Mouse (Mus musculus): ENCODE data around the gene Ppp1r11. TPM values are rescaled to one million over a fixed set of nuclear protein-coding genes. Genes with fewer than 3 reads are reported as not detected.
A peak's percentile ranks its signal among the peaks of the same experiment; 100 is the strongest.

Gene Ppp1r11
- 142 and 149 TPM in 2 replicates for polyA plus RNA-seq (2014; fragmentation: Nextera tagmentation; extraction: Ambion mirVana)

DNA sequence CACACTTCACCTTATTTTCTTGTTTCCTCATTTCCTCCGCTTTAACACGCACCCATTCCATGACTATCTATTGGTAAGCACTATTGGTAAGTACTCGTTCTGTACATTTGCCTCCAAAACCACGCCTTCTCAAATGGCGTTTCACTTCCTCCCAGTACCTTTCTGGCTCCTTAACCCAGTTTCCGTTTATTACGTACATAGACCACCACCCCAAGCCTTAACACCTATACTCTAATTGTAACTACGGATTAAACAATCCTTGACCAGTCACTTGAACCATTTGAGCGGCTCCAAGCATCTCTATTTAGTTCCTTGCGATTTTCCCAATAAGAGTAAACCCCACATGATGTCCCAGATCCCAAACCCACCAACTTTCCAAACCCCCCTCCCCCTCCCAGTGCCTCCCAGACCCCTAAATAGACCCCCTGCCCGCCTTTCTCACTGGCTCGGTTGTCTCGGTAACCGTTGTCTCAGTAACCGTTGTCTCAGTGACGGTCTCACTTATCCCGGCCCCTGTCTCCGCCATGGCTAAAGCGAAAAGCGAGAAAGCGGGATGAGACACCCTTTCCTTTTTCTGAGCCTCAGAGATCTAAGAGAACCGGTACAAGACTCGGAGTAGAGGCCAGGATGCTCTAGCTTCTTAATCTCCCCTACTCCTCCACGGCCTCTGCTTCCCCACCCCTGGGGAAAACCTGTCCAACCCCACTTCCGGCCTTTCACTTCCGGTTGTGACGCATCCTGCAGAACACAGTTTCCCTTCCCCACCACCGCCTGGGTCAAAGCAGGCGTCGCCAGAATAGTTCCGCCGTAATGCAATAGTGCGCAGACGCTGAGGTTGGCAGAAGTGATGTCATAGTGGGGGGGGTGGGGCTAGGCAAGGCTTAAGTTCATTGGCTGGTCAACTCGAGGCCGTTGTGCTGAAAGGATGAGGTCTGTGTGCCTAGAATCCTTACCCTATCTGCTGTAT, at the start of gene Ppp1r11:
Gene Ppp1r11, minus strand, starts transcription at position 761 of the 967 bp plus-strand sequence.
- no peaks in the 10 kb centered on the region; the same call in 1 of the 2 replicates for H3K36me3 ChIP-seq (ENCODE audit: control insufficient read depth, insufficient read depth, low read length)
- H3K9ac ChIP-seq (ENCODE audit: low read length): peak within 1 kb of the TSS; percentile 71
- WGBS: 2% methylated on average over 36 of the region's 36 CpGs
- ATAC-seq (replicated peaks; ENCODE audit: low FRiP score): peak; percentile 96
- peak within 1 kb of the TSS; percentile 64 for H3K4me3 ChIP-seq (ENCODE audit: low read depth, low read length)
- peak within 1 kb of the TSS; percentile 69 for H3K4me2 ChIP-seq (ENCODE audit: low read depth, low read length, severe bottlenecking)
- no peaks in the 10 kb centered on the region for H3K27me3 ChIP-seq (ENCODE audit: control insufficient read depth, insufficient read depth, low read length)
- DNase-seq (ENCODE audit: low spot score): peak; percentile 97
- no peaks in the 10 kb centered on the region for H3K9me3 ChIP-seq (ENCODE audit: control insufficient read depth, low read length)
- no peaks in the 10 kb centered on the region for H3K4me1 ChIP-seq (replicated peaks; ENCODE audit: control insufficient read depth, insufficient read depth, low read length)
- H3K27ac ChIP-seq (ENCODE audit: low read depth, low read length): peak within 1 kb of the TSS; percentile 81

DNA sequence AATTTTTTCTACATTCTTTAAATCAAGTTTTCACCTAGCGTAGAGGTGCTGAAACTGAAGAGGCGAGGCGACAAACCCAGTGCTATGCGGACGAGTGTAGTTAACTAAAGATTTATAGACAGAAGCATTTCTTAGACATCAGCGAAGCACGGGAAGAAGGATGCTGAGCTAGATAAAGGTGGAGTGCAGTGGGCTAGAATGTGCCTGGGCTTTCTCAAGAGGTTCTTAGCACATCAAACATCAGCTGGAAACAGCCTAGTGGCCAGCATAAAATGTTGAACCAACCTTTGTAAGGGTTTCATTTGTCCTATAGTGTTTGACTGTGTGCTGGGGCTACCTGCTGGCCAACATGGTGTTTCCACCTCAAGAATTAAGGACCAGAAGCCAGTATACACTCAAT, 49.3 kb upstream of the Ppp1r11 start, which contains the start of gene Zfp57:
Gene Zfp57, plus strand, starts transcription at position 301 of the 400 bp plus-strand sequence.
- Histone ChIP-seq H3K4me3 (ENCODE audit: low read depth, low read length) (peak within 1 kb of the TSS; percentile 59; the same call in 1 of the 2 replicates), H3K9ac (ENCODE audit: low read length) (peak within 1 kb of the TSS; percentile 6; the same call in 1 of the 2 replicates), H3K36me3 (ENCODE audit: control insufficient read depth, insufficient read depth, low read length) (no peaks in the 10 kb centered on the region), H3K4me1 (replicated peaks; ENCODE audit: control insufficient read depth, insufficient read depth, low read length) (peaks cover 2% of the 10 kb centered on the region; the same call in 1 of the 2 replicates), H3K4me2 (ENCODE audit: low read depth, low read length, severe bottlenecking) (peak within 1 kb of the TSS; percentile 65; the same call in 1 of the 2 replicates), H3K9me3 (ENCODE audit: control insufficient read depth, low read length) (no peaks in the 10 kb centered on the region), H3K27ac (ENCODE audit: low read depth, low read length) (no peak within 1 kb of the TSS), H3K27me3 (ENCODE audit: control insufficient read depth, insufficient read depth, low read length) (no peaks in the 10 kb centered on the region)
- DNase-seq (ENCODE audit: low spot score) (no peak), ATAC-seq (replicated peaks; ENCODE audit: low FRiP score) (no peak)
- 96% methylated on average over 7 of the region's 7 CpGs for WGBS

DNA sequence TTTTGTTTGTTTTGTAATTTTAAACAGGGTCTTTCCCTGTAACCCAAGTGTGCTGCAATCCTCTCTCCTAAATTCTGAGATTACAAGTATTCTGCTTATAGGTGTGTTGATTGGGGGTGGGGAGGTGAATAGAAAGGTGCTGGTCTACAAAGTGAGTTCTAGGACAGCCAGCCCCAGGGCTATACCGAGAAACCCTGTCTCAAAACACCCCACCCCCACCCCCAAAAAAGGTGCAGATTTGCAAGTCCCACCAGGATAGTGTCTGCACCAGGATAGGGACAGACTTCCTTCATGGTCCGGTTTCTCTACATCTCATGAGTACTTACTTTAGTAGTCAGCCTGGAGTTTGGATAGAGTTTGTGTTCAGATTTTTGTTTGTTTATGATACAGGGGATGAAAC, 46.9 kb upstream of the Ppp1r11 start:
- Histone ChIP-seq H3K4me1 (replicated peaks; ENCODE audit: control insufficient read depth, insufficient read depth, low read length) (peaks cover 2% of the 10 kb centered on the region; the same call in 1 of the 2 replicates), H3K27ac (ENCODE audit: low read depth, low read length) (no peak overlapping the region), H3K9me3 (ENCODE audit: control insufficient read depth, low read length) (no peaks in the 10 kb centered on the region), H3K36me3 (ENCODE audit: control insufficient read depth, insufficient read depth, low read length) (no peaks in the 10 kb centered on the region), H3K4me2 (ENCODE audit: low read depth, low read length, severe bottlenecking) (no peak overlapping the region), H3K9ac (ENCODE audit: low read length) (no peak overlapping the region), H3K27me3 (ENCODE audit: control insufficient read depth, insufficient read depth, low read length) (no peaks in the 10 kb centered on the region), H3K4me3 (ENCODE audit: low read depth, low read length) (no peak overlapping the region)
- ATAC-seq (replicated peaks; ENCODE audit: low FRiP score) (no peak), DNase-seq (ENCODE audit: low spot score) (no peak)
- 84% methylated on average over 2 of the region's 2 CpGs for WGBS

DNA sequence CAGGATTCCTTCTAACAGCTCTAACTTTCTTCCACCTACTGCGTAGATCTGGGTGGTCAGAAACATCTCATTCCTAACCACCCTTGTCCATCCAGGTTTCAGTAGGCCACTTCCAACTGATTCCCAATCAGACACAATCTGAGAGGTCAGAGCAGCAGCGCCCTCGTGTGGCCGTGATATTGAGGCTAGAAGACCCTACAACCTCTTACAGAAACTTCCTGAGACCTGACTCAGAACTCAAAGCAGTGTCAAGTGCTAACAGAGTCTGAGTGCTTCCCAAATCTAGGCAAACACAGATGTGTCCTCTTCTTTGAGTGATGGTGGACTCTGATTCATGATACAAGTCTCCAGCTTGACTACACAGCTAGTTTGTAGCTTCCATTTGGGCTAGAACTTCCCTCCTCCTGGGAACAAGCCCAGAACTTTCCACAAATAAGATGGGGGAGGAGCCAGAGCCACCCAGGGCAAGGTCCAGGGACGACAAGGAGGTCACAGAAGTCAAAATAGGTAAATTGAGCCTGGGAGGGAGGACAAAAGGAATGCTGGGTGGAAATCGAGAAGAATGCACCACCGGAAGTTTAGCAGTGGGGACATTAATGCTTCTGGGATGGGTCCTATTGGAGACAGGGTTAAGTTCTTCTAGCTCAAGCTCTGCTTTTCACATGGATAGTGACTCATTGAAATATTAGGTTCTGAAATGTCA, 45.6 kb upstream of the Ppp1r11 start:
- Histone ChIP-seq H3K4me2 (ENCODE audit: low read depth, low read length, severe bottlenecking) (no peak overlapping the region), H3K9me3 (ENCODE audit: control insufficient read depth, low read length) (no peaks in the 10 kb centered on the region), H3K9ac (ENCODE audit: low read length) (no peak overlapping the region), H3K4me3 (ENCODE audit: low read depth, low read length) (no peak overlapping the region), H3K27me3 (ENCODE audit: control insufficient read depth, insufficient read depth, low read length) (no peaks in the 10 kb centered on the region), H3K36me3 (ENCODE audit: control insufficient read depth, insufficient read depth, low read length) (no peaks in the 10 kb centered on the region), H3K4me1 (replicated peaks; ENCODE audit: control insufficient read depth, insufficient read depth, low read length) (no peaks in the 10 kb centered on the region), H3K27ac (ENCODE audit: low read depth, low read length) (no peak overlapping the region)
- peak; percentile 89 for DNase-seq (ENCODE audit: low spot score)
- ATAC-seq (replicated peaks; ENCODE audit: low FRiP score): 0 out of 2 replicates have a peak, but pooled peaks have one; percentile 44
- 28% methylated on average over 7 of the region's 7 CpGs for WGBS

DNA sequence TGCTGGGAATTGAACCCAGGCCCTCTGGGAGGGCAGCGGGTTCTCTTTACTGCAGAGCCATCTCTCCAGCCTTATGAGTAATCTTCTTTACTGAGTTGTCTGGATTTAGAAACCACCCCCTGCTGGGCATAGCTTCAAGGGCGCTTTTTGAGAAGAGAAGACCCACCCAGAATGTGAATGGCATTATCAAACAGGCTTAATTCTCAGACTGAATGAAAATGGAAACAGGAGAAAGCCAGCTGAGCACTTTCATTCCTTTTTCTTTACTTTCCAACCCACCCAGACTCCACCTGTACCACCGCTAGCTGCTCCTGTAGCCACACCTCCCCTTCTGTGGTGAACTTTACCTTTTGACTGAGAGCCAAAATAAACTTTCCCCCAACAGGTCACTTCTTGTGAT, 43.9 kb upstream of the Ppp1r11 start:
- H3K36me3 ChIP-seq (ENCODE audit: control insufficient read depth, insufficient read depth, low read length): no peaks in the 10 kb centered on the region
- ATAC-seq (replicated peaks; ENCODE audit: low FRiP score) (no peak), DNase-seq (ENCODE audit: low spot score) (no peak)
- no peak overlapping the region for H3K27ac ChIP-seq (ENCODE audit: low read depth, low read length)
- 44% methylated on average over 3 of the region's 3 CpGs for WGBS
- H3K4me1 ChIP-seq (replicated peaks; ENCODE audit: control insufficient read depth, insufficient read depth, low read length): no peaks in the 10 kb centered on the region
- no peak overlapping the region for H3K4me2 ChIP-seq (ENCODE audit: low read depth, low read length, severe bottlenecking)
- H3K9ac ChIP-seq (ENCODE audit: low read length): no peak overlapping the region
- no peaks in the 10 kb centered on the region for H3K27me3 ChIP-seq (ENCODE audit: control insufficient read depth, insufficient read depth, low read length)
- H3K4me3 ChIP-seq (ENCODE audit: low read depth, low read length): no peak overlapping the region
- no peaks in the 10 kb centered on the region for H3K9me3 ChIP-seq (ENCODE audit: control insufficient read depth, low read length)

DNA sequence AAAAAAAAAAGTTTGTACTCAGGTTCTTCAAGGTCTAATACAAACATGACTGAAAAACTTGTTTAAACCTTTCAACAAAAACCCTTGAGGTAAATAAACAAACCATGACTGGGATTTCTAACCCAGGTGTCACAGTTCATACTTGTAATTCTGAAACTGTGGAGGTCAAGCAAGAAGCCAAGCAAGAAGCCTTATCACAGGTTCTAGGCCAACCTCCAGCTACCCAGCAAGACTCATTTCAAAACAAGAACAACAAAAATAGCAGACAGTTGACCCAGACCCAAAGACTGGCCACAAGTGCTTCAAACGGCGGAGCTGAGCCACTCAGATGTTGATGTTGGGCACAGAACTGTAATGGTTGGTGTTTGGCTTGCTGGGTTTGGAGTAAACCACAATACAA, 43.0 kb upstream of the Ppp1r11 start:
- Histone ChIP-seq H3K4me3 (ENCODE audit: low read depth, low read length) (no peak overlapping the region), H3K9me3 (ENCODE audit: control insufficient read depth, low read length) (no peaks in the 10 kb centered on the region), H3K4me2 (ENCODE audit: low read depth, low read length, severe bottlenecking) (no peak overlapping the region), H3K9ac (ENCODE audit: low read length) (no peak overlapping the region), H3K27me3 (ENCODE audit: control insufficient read depth, insufficient read depth, low read length) (peaks cover 2% of the 10 kb centered on the region; the same call in 1 of the 2 replicates), H3K4me1 (replicated peaks; ENCODE audit: control insufficient read depth, insufficient read depth, low read length) (no peaks in the 10 kb centered on the region), H3K36me3 (ENCODE audit: control insufficient read depth, insufficient read depth, low read length) (no peaks in the 10 kb centered on the region), H3K27ac (ENCODE audit: low read depth, low read length) (no peak overlapping the region)
- no peak for DNase-seq (ENCODE audit: low spot score)
- WGBS: 88% methylated on average over 2 of the region's 2 CpGs
- ATAC-seq (replicated peaks; ENCODE audit: low FRiP score): no peak

DNA sequence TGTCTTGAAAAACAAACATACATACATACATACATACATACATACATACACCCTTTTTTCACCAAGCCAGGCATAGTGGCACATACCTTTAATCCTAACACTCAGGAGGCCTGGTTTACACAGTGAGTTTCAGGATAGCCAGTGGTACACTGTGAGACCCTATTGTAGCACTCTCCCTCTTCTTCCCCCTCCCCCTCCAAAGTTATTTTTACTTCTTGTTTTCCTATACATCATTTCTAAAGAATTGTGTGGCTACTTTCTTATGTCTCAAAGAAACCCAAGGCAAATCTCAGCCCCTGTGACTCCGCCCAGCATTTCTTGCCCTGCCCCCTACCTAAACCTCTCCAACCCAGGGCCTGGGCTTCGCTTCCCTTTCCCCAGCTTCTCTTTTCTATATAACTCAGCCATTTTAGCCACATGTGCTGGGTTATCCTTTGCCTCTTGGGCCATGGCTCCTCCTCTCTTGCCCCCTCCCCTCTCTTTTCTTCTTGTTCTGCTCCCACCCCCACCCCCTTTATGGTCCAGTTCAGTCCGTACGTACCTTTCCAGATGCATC, 42.3 kb upstream of the Ppp1r11 start:
- no peak for ATAC-seq (replicated peaks; ENCODE audit: low FRiP score)
- Histone ChIP-seq H3K27ac (ENCODE audit: low read depth, low read length) (no peak overlapping the region), H3K9me3 (ENCODE audit: control insufficient read depth, low read length) (no peaks in the 10 kb centered on the region), H3K27me3 (ENCODE audit: control insufficient read depth, insufficient read depth, low read length) (peaks cover 9% of the 10 kb centered on the region; the same call in 1 of the 2 replicates), H3K4me1 (replicated peaks; ENCODE audit: control insufficient read depth, insufficient read depth, low read length) (no peaks in the 10 kb centered on the region), H3K4me3 (ENCODE audit: low read depth, low read length) (no peak overlapping the region), H3K4me2 (ENCODE audit: low read depth, low read length, severe bottlenecking) (no peak overlapping the region), H3K9ac (ENCODE audit: low read length) (no peak overlapping the region), H3K36me3 (ENCODE audit: control insufficient read depth, insufficient read depth, low read length) (no peaks in the 10 kb centered on the region)
- WGBS: 90% methylated on average over 4 of the region's 4 CpGs
- DNase-seq (ENCODE audit: low spot score): no peak

Measured in forebrain, embryonic 11.5 days (tissue).